Mouse (Mus musculus) G1E (cell line): ENCODE results near the gene Gpr22.

Experiments used
- CTCF ChIP-seq: IDR thresholded peaks from 2 replicates; pipeline ENCODE4 v1.5.1; 2012; ENCODE audit warnings: low read depth, low read length, inconsistent platforms, mixed read lengths
- POLR2AphosphoS5 ChIP-seq: IDR thresholded peaks from 2 replicates; pipeline ENCODE4 v1.6.1; 2012; ENCODE audit warnings: low read depth, low read length, inconsistent platforms; ENCODE audit not compliant: insufficient replicate concordance

DNA sequence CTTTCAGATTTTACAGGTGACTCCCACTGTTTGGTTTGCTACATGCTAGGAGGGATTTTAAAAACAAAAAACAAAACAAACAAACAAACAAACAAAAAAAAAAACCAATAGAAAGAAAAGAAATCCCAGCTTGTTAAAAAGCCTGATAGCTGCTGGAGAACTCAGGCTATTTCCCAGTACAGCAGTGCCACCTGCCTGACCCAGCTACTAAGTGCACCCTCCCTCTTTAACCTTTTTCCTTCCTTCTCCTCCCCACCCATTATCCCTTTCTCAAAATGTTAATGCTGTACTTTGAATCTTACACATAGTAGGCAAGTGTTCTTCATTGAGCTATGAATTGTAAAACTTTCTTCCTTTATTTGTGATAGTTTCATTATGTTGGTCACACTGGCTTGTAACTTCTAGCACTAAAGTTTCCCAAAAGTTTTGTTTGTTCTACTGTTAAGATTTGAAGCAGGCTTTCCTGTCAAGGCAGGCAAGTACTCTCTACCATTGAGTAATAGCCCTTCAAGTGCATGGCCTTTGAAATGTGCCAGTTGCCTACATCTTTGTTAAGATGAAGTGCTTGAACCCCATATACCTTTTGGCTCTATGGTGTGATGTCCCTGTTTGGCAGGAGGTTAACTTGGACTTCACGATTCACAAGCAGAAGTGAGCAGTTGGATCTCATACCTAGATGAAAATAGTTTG lies 6.0 kb upstream of the Gpr22 start:
- TF ChIP-seq CTCF (no peak), POLR2AphosphoS5 (no peak)
